ENCODE assay signal across 8 mouse cellular contexts in genomic region chr15:85975746-85976145, GRCm38 (mm10). TPM values are rescaled to one million over a fixed set of nuclear protein-coding genes. Genes with fewer than 3 reads are reported as not detected.
DNase-seq lines count a peak whose midpoint lies in the region; ATAC-seq lines count a peak whose summit lies in the region.

No protein-coding gene starts in this region.

- 48% methylated on average over 16 of the region's 16 CpGs for WGBS in lung, embryonic 15.5 days
- WGBS in hindbrain, embryonic 13.5 days = 26% methylated on average over 16 of the region's 16 CpGs
- 20% methylated on average over 16 of the region's 16 CpGs for WGBS in neural tube, embryonic 13.5 days

- no peak overlapping the region for H3K9ac ChIP-seq in lung, embryonic 15.5 days
- H3K9ac ChIP-seq in hindbrain, embryonic 13.5 days = peak overlapping the region; percentile 43; the same call in 1 of the 2 replicates
- peak overlapping the region; percentile 32; the same call in 1 of the 2 replicates for H3K9ac ChIP-seq in neural tube, embryonic 13.5 days

- H3K4me3 ChIP-seq in lung, embryonic 15.5 days = no peak overlapping the region
- H3K4me3 ChIP-seq in hindbrain, embryonic 13.5 days = no peak overlapping the region
- H3K4me3 ChIP-seq in neural tube, embryonic 13.5 days = no peak overlapping the region

- peaks cover 47% of the 10 kb centered on the region for H3K4me1 ChIP-seq in lung, embryonic 15.5 days
- H3K4me1 ChIP-seq in hindbrain, embryonic 13.5 days (replicated peaks) = peaks cover 58% of the 10 kb centered on the region
- H3K4me1 ChIP-seq in neural tube, embryonic 13.5 days (replicated peaks) = peaks cover 56% of the 10 kb centered on the region

- H3K36me3 ChIP-seq in lung, embryonic 15.5 days = no peaks in the 10 kb centered on the region
- no peaks in the 10 kb centered on the region for H3K36me3 ChIP-seq in hindbrain, embryonic 13.5 days
- H3K36me3 ChIP-seq in neural tube, embryonic 13.5 days = no peaks in the 10 kb centered on the region

- H3K27me3 ChIP-seq in lung, embryonic 15.5 days = no peaks in the 10 kb centered on the region
- 0 out of 2 replicates have a peak, but pooled peaks cover 2% of the 10 kb centered on the region for H3K27me3 ChIP-seq in hindbrain, embryonic 13.5 days
- no peaks in the 10 kb centered on the region for H3K27me3 ChIP-seq in neural tube, embryonic 13.5 days

- DNase-seq in cerebellum, postnatal 10 days = peak; percentile 60 to 66
- DNase-seq in cerebellum, adult 9-11 months = no peak
- DNase-seq in lung, postnatal 10 days = no peak
- no peak for DNase-seq in urinary bladder, adult 2 months (ENCODE audit: low spot score)
- DNase-seq in spleen, postnatal 4 days (ENCODE audit: low spot score in 2 of 2) = no peak

- H3K4me2 ChIP-seq in lung, embryonic 15.5 days = no peak overlapping the region
- H3K4me2 ChIP-seq in hindbrain, embryonic 13.5 days = peak overlapping the region; percentile 36
- peak overlapping the region; percentile 33 for H3K4me2 ChIP-seq in neural tube, embryonic 13.5 days

- no peaks in the 10 kb centered on the region for H3K9me3 ChIP-seq in lung, embryonic 15.5 days
- no peaks in the 10 kb centered on the region for H3K9me3 ChIP-seq in hindbrain, embryonic 13.5 days
- H3K9me3 ChIP-seq in neural tube, embryonic 13.5 days = no peaks in the 10 kb centered on the region

- no peak for ATAC-seq in lung, embryonic 15.5 days (ENCODE audit: borderline replicate concordance, extremely low read depth, low FRiP score, low TSS enrichment)
- ATAC-seq in hindbrain, embryonic 13.5 days (ENCODE audit: low FRiP score) = peak; percentile 21; the same call in 1 of the 2 replicates
- peak; percentile 32; the same call in 1 of the 2 replicates for ATAC-seq in neural tube, embryonic 13.5 days (ENCODE audit: low read depth)

- peak overlapping the region; percentile 64; the same call in 1 of the 2 replicates for H3K27ac ChIP-seq in lung, embryonic 15.5 days
- H3K27ac ChIP-seq in hindbrain, embryonic 13.5 days = peak overlapping the region; percentile 90
- H3K27ac ChIP-seq in neural tube, embryonic 13.5 days (replicated peaks) = peak overlapping the region; percentile 83

RNA-seq across cellular contexts. Expression of gene Celsr1, which starts 57.8 kb away (rescaled TPM):
- 4.3 and 4.8 TPM in 2 replicates for polyA plus RNA-seq in lung, embryonic 15.5 days (2015; fragmentation: Nextera tagmentation; extraction: Ambion mirVana)
- polyA plus RNA-seq in hindbrain, embryonic 13.5 days (2015; fragmentation: Nextera tagmentation; extraction: Ambion mirVana) = 1.6 and 1.8 TPM in 2 replicates
- polyA plus RNA-seq in neural tube, embryonic 13.5 days (2015; fragmentation: Nextera tagmentation; extraction: Ambion mirVana) = 1.8 TPM in 2 replicates
- 0.80 and 1.0 TPM in 2 replicates for polyA plus RNA-seq in urinary bladder, adult 2 months (2012; rRNA removed)

Comparison
In these comparisons a context has a peak if more than half of its experiments do, and no peak if none do; other contexts are left out.
1. DNase-seq: peak in cerebellum, postnatal 10 days (2 of 2); none in cerebellum, adult 9-11 months (single experiment), lung, postnatal 10 days (single experiment), urinary bladder, adult 2 months (single experiment) and spleen, postnatal 4 days (0 of 2).
2. Peak in every context shown above with its lines, with median percentiles within 50 percentile points of each other: H3K27ac ChIP-seq.